Mouse (Mus musculus) ES-E14 (cell line): Measurements from ENCODE around the gene Trim33. TPM values are rescaled to one million over a fixed set of nuclear protein-coding genes. Genes with fewer than 3 reads are reported as not detected.

ENCODE experiments used
- DNase-seq: peaks from one replicate; pipeline ENCODE4 v3.0.0-alpha.2; 2013; ENCODE audit warnings: low read depth, low spot score
- H3K27ac ChIP-seq: 2 replicates; pipeline ENCODE4 v1.5.1; 2012; ENCODE audit warnings: low read depth, mild to moderate bottlenecking, low read length, moderate library complexity, mixed read lengths; ENCODE audit not compliant: poor library complexity, insufficient read depth, severe bottlenecking
- H3K36me3 ChIP-seq: 2 replicates; pipeline ENCODE4 v1.6.1; 2012; ENCODE audit warnings: mild to moderate bottlenecking, low read length, moderate library complexity, mixed read lengths; ENCODE audit not compliant: control insufficient read depth, poor library complexity, insufficient read depth, severe bottlenecking
- H3K4me1 ChIP-seq, 2 experiments: fragments of 150-350 bp in 1 of 2; sonication (generic) in 1 of 2; 2 replicates each; pipeline ENCODE4 v1.6.1; 2012; ENCODE audit warnings: low read length in 2 of 2, mild to moderate bottlenecking in 1 of 2, mixed read lengths in 1 of 2; ENCODE audit not compliant: control insufficient read depth in 2 of 2, insufficient read depth in 2 of 2, poor library complexity in 1 of 2
- H3K4me3 ChIP-seq, 2 experiments: fragments of 150-350 bp in 1 of 2; sonication (generic) in 1 of 2; 2 replicates each; pipeline ENCODE4 v1.5.1; 2012; ENCODE audit warnings: low read length in 2 of 2, low read depth in 1 of 2, mild to moderate bottlenecking in 1 of 2, mixed read lengths in 1 of 2; ENCODE audit not compliant: insufficient read depth in 1 of 2, poor library complexity in 1 of 2, severe bottlenecking in 1 of 2
- H3K9ac ChIP-seq: 2 replicates; pipeline ENCODE4 v1.6.1; 2012; ENCODE audit warnings: low read depth, mild to moderate bottlenecking, low read length, mixed read lengths; ENCODE audit not compliant: poor library complexity, insufficient read depth, severe bottlenecking
- H3K9me3 ChIP-seq: fragments of 150-350 bp; sonication (generic); 2 replicates; pipeline ENCODE4 v1.6.1; 2012; ENCODE audit warnings: low read depth, mild to moderate bottlenecking, low read length; ENCODE audit not compliant: control insufficient read depth, insufficient read depth
- CHD2 ChIP-seq: IDR thresholded peaks from 2 replicates; pipeline ENCODE4 v1.6.1; 2014; ENCODE audit warnings: mild to moderate bottlenecking, low read depth, low read length, inconsistent platforms
- HCFC1 ChIP-seq: IDR thresholded peaks from 2 replicates; pipeline ENCODE4 v1.6.1; 2012; ENCODE audit warnings: low read length, inconsistent platforms, borderline replicate concordance; ENCODE audit not compliant: insufficient read depth
- MAFK ChIP-seq: IDR thresholded peaks from 2 replicates; pipeline ENCODE4 v1.6.1; 2014; ENCODE audit warnings: mild to moderate bottlenecking, low read depth, low read length, inconsistent platforms; ENCODE audit not compliant: insufficient read depth
- ZC3H11A ChIP-seq: IDR thresholded peaks from 2 replicates; pipeline ENCODE4 v1.6.1; 2012; ENCODE audit warnings: low read depth, mild to moderate bottlenecking, inconsistent platforms, low read length, borderline replicate concordance
- ZNF384 ChIP-seq: IDR thresholded peaks from 2 replicates; pipeline ENCODE4 v1.6.1; 2012; ENCODE audit warnings: low read depth, low read length, inconsistent platforms
- in situ Hi-C, 2 experiments: fragments of 600-800 bp; cut with MboI; formaldehyde crosslinking; loops; one replicate each; pipeline ENCODE4 v1.15.1; 2025; ENCODE audit warnings: low sequenced_read_pairs in 2 of 2, inconsistent platforms in 1 of 2; ENCODE audit not compliant: unreplicated experiment in 2 of 2
- total RNA-seq: library from RNA; depleted of rRNA; stranded (reverse); fragments of 300-350 nt; gene quantifications from 2 replicates; pipeline ENCODE4 v1.2.3, GENCODE M21; 2012; rRNA removed

Trim33 gene
- total RNA-seq, 1 experiment, result 37.7 TPM

DNA sequence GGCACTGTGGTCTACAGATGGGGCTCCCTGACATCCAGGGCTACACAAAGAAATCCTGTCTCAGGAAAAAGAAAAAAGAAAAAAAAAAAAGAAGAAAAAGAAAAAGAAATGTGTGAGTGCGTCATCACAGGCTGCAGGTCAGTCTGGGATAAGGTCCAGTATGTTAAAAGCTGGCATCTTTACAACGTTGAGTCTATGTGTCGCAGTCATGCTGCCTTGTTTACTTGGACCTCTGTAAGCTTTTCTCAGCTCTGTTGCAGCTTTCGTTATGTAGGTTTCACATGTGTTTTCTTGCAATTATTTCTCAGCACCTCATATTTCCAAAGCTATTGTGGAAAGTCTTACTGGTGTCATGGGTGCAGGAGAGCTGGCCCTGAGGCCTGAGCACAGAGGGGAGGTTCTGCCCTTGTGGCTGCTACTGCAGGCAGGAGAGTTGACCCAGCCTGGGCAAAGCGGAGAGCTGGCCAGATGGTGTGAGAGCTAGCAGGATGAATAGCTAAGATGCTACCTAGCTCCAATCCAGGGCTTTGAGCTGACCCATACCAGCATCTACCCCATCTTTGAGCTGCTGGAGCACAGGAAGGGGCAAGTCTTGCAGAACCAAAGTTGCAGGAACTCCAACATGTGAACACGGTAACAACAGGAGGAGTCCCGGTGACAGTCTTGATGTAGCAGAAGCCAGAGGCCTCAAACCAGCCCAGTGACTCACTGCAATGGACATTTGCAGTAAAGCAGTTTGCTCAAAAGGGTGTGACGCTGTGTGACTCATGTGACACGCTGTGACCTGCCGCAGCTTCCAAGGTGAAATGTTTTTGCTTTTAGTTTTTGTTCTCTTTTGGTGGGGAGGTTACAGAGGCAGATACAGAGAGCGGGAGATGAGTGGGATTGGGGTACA, 127.0 kb downstream of the Trim33 start:
- Histone ChIP-seq H3K4me3 (no peak overlapping the region), H3K4me1 (peaks cover 0 to 10% of the 10 kb centered on the region in 2 experiments; a peak in 2 of 4 replicates), H3K9ac (no peak overlapping the region), H3K36me3 (no peaks in the 10 kb centered on the region), H3K27ac (no peak overlapping the region), H3K9me3 (no peaks in the 10 kb centered on the region)
- in situ Hi-C loops, result no loop called here
- no peak for TF ChIP-seq ZC3H11A
- TF ChIP-seq ZNF384, result no peak
- no peak for TF ChIP-seq CHD2
- no peak for TF ChIP-seq HCFC1
- no peak for TF ChIP-seq MAFK
- no peak for DNase-seq

Other genes starting within 250 kb of the Trim33 start
- 88.8 and 113 TPM in 2 replicates for gene Nras, start 221.0 kb upstream of the Trim33 start, total RNA-seq
- gene Ampd1, start 205.3 kb upstream of the Trim33 start, total RNA-seq, result 0.26 and 0.49 TPM in 2 replicates
- gene Dennd2c, start 176.7 kb upstream of the Trim33 start, total RNA-seq, result 29.9 and 39.2 TPM in 2 replicates
- gene Bcas2, start 107.6 kb upstream of the Trim33 start, total RNA-seq, result 86.4 and 102 TPM in 2 replicates